Mouse (Mus musculus) neural tube, embryonic 14.5 days (tissue): ENCODE measurements at regions not wholly inside any gene's neighbourhood (a gene's known extent, or its start where the extent isn't known, plus 50 kb on each side); places are given as distances from the start of the nearest gene placed in this dataset.

Experiments used
- ATAC-seq: fragments of 200-750 bp; cut with Nextera tagmentation; 2 replicates; pipeline ENCODE4 v1.8.0; 2017; ENCODE audit warnings: low read depth, mild to moderate bottlenecking, moderate TSS enrichment, moderate library complexity
- H3K27ac ChIP-seq: fragments of 300-500 bp; sonication (generic); 2 replicates; pipeline ENCODE4 v1.5.1; 2014; ENCODE audit warnings: low read depth, mild to moderate bottlenecking, control low read depth, low read length, moderate library complexity, mixed read lengths
- H3K27me3 ChIP-seq: fragments of 300-500 bp; sonication (generic); 2 replicates; pipeline ENCODE4 v1.6.1; 2014; ENCODE audit warnings: low read length; ENCODE audit not compliant: control insufficient read depth, insufficient read depth
- H3K36me3 ChIP-seq: fragments of 300-500 bp; sonication (generic); 2 replicates; pipeline ENCODE4 v1.6.1; 2014; ENCODE audit warnings: low read length, mixed read lengths; ENCODE audit not compliant: control insufficient read depth, insufficient read depth
- H3K4me1 ChIP-seq: fragments of 300-500 bp; sonication (generic); 2 replicates; pipeline ENCODE4 v1.6.1; 2014; ENCODE audit warnings: low read length; ENCODE audit not compliant: control insufficient read depth, insufficient read depth
- H3K4me2 ChIP-seq: fragments of 300-500 bp; sonication (generic); 2 replicates; pipeline ENCODE4 v1.6.1; 2014; ENCODE audit warnings: mild to moderate bottlenecking, low read depth, low read length, control low read depth
- H3K4me3 ChIP-seq: fragments of 300-500 bp; sonication (generic); 2 replicates; pipeline ENCODE4 v1.5.1; 2014; ENCODE audit warnings: low read depth, low read length, control low read depth, mixed read lengths
- H3K9ac ChIP-seq: fragments of 300-500 bp; sonication (generic); replicated peaks from 2 replicates; pipeline ENCODE4 v1.6.1; 2014; ENCODE audit warnings: low read depth, mild to moderate bottlenecking, control low read depth, low read length, mixed read lengths
- H3K9me3 ChIP-seq: fragments of 300-500 bp; sonication (generic); 2 replicates; pipeline ENCODE4 v1.6.1; 2016; ENCODE audit warnings: low read length; ENCODE audit not compliant: control insufficient read depth
- WGBS: fragments of 180-500 bp; shearing (Covaris S2); extraction: QIAGEN DNeasy Blood & Tissue Kit; methylation state at CpG from one replicate; pipeline ENCODE4 v1.1.7; 2014; 5-methylcytosine and 5-hydroxymethylcytosine counted together

GRCm38 (mm10) chr4:94360810-94361527 is 195.4 kb upstream of the Gm10306 start:
- Histone ChIP-seq H3K36me3 (no peaks in the 10 kb centered on the region), H3K27ac (peak overlapping the region; percentile 58; the same call in 1 of the 2 replicates), H3K9me3 (no peaks in the 10 kb centered on the region), H3K4me3 (no peak overlapping the region), H3K9ac (no peak overlapping the region), H3K27me3 (no peaks in the 10 kb centered on the region), H3K4me2 (peak overlapping the region; percentile 25; the same call in 1 of the 2 replicates), H3K4me1 (peaks cover 9% of the 10 kb centered on the region)
- 29% methylated on average over 13 of the region's 13 CpGs for WGBS
- ATAC-seq: peak; percentile 89

- Histone ChIP-seq H3K36me3 (no peaks in the 10 kb centered on the region), H3K27me3 (no peaks in the 10 kb centered on the region), H3K4me3 (no peak overlapping the region), H3K4me2 (peak overlapping the region; percentile 25; the same call in 1 of the 2 replicates), H3K9me3 (no peaks in the 10 kb centered on the region), H3K9ac (no peak overlapping the region), H3K4me1 (peaks cover 9% of the 10 kb centered on the region), H3K27ac (no peak overlapping the region; the same call in 1 of the 2 replicates)
- 18% methylated on average over 12 of the region's 12 CpGs for WGBS
- ATAC-seq: peak; percentile 60; the same call in 1 of the 2 replicates
These were observed 194.7 kb upstream of the Gm10306 start for GRCm38 (mm10) chr4:94361528-94362217.

DNA sequence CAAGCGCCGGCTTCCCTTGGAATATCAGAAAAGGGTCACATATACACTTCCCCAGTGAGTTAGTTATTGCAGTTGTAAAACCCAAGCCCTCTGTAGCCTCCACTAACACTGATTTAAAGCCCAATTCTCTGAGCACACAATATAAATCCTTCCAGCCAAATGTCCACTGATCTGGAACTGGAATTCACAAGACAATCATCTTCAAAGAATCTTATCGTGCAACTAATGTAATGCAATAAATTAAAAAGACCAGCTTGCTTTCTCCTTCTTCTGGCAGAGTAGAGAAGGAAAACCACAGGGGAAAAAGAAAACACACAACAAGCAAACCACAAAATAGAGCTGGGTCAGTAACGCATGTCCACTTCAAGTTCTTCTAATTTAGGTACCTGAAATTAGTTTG is 191.0 kb upstream of the Gm10306 start:
- no peak overlapping the region for H3K27ac ChIP-seq

GRCm38 (mm10) chr4:94367174-94367573 is 189.2 kb upstream of the Gm10306 start:
- Histone ChIP-seq H3K9ac (no peak overlapping the region), H3K27me3 (no peaks in the 10 kb centered on the region), H3K4me1 (no peaks in the 10 kb centered on the region), H3K27ac (no peak overlapping the region), H3K36me3 (no peaks in the 10 kb centered on the region), H3K4me2 (no peak overlapping the region), H3K9me3 (no peaks in the 10 kb centered on the region), H3K4me3 (no peak overlapping the region)
- WGBS: 70% methylated on average over 3 of the region's 3 CpGs
- no peak for ATAC-seq

More for the DNA sequence above, 191.0 kb upstream of the Gm10306 start:
- Histone ChIP-seq H3K4me2 (no peak overlapping the region), H3K27me3 (no peaks in the 10 kb centered on the region), H3K9ac (no peak overlapping the region), H3K9me3 (no peaks in the 10 kb centered on the region), H3K4me1 (peaks cover 9% of the 10 kb centered on the region), H3K36me3 (no peaks in the 10 kb centered on the region), H3K4me3 (no peak overlapping the region)
- 12% methylated on average over 4 of the region's 4 CpGs for WGBS
- no peak for ATAC-seq

GRCm38 (mm10) chr4:94370981-94371380 is 185.4 kb upstream of the Gm10306 start:
- Histone ChIP-seq H3K4me2 (no peak overlapping the region), H3K27ac (no peak overlapping the region), H3K4me3 (no peak overlapping the region), H3K36me3 (no peaks in the 10 kb centered on the region), H3K4me1 (no peaks in the 10 kb centered on the region), H3K9me3 (no peaks in the 10 kb centered on the region), H3K9ac (no peak overlapping the region), H3K27me3 (no peaks in the 10 kb centered on the region)
- 11% methylated on average over 6 of the region's 6 CpGs for WGBS
- no peak for ATAC-seq

- no peak for ATAC-seq
- Histone ChIP-seq H3K4me2 (no peak overlapping the region), H3K4me3 (no peak overlapping the region), H3K36me3 (no peaks in the 10 kb centered on the region), H3K4me1 (no peaks in the 10 kb centered on the region), H3K9me3 (no peaks in the 10 kb centered on the region), H3K27me3 (no peaks in the 10 kb centered on the region), H3K27ac (no peak overlapping the region), H3K9ac (no peak overlapping the region)
- 93% methylated on average over 1 of the region's 1 CpGs for WGBS
These were observed 180.1 kb upstream of the Gm10306 start for GRCm38 (mm10) chr4:94376256-94376655.

GRCm38 (mm10) chr4:94385703-94386102 is 170.6 kb upstream of the Gm10306 start:
- H3K9ac ChIP-seq: no peak overlapping the region

DNA sequence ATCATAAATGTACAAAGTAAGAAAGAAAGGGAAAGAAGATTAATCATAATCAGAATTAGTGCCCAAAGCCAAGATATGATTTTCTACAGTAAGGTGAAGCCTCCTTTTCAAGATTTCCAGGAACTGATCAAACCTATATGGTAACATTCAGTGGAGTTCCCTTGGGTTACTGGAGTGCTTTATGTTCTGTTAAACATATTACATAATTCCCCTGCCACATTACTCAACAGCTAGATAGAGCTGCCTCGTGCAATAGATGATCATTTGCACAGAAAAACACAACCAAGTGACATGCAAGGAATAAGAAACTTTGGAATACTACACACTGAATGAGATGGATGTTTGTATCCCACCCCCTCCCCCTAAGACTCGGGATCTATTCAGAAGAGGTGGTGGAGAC is 168.0 kb upstream of the Gm10306 start:
- no peaks in the 10 kb centered on the region for H3K36me3 ChIP-seq
- H3K27ac ChIP-seq: no peak overlapping the region
- no peak for ATAC-seq
- H3K9me3 ChIP-seq: no peaks in the 10 kb centered on the region
- WGBS: 54% methylated on average over 2 of the region's 2 CpGs
- no peaks in the 10 kb centered on the region for H3K4me1 ChIP-seq
- H3K4me3 ChIP-seq: no peak overlapping the region
- no peak overlapping the region for H3K9ac ChIP-seq
- no peak overlapping the region for H3K4me2 ChIP-seq
- H3K27me3 ChIP-seq: no peaks in the 10 kb centered on the region

More at GRCm38 (mm10) chr4:94385703-94386102, 170.6 kb upstream of the Gm10306 start:
- 62% methylated on average over 7 of the region's 7 CpGs for WGBS
- H3K36me3 ChIP-seq: no peaks in the 10 kb centered on the region
- no peak for ATAC-seq
- H3K27ac ChIP-seq: no peak overlapping the region
- no peaks in the 10 kb centered on the region for H3K4me1 ChIP-seq
- no peaks in the 10 kb centered on the region for H3K9me3 ChIP-seq
- H3K4me3 ChIP-seq: no peak overlapping the region
- H3K4me2 ChIP-seq: no peak overlapping the region
- H3K27me3 ChIP-seq: no peaks in the 10 kb centered on the region

DNA sequence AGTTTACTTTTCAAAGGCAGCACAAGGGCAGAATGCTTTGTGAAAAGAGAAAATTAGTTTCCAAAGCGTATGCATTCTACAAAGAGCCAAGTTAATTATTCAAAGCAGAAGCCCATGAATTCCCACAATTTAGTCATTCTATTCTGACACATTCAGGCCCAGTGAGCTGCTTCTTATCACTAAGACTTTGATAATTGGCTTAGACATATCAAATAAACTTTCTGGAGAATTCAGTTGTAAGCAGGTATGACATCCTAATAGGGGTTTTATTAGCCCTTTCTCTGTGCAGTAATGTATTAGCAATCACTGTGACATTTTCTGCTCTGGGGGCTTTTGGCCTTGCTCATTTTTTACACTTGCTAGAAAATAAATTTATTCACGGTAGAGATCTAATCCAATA is 161.9 kb upstream of the Gm10306 start:
- Histone ChIP-seq H3K4me2 (no peak overlapping the region), H3K9me3 (no peaks in the 10 kb centered on the region), H3K4me1 (no peaks in the 10 kb centered on the region), H3K27me3 (no peaks in the 10 kb centered on the region), H3K36me3 (no peaks in the 10 kb centered on the region), H3K9ac (no peak overlapping the region), H3K4me3 (no peak overlapping the region), H3K27ac (no peak overlapping the region)
- ATAC-seq: no peak
- 62% methylated on average over 2 of the region's 2 CpGs for WGBS
